Mouse (Mus musculus) ES-E14 (cell line): Measurements from ENCODE around the gene AL732309.1. TPM values are rescaled to one million over a fixed set of nuclear protein-coding genes. Genes with fewer than 3 reads are reported as not detected.

Source experiments
- DNase-seq: peaks from one replicate; pipeline ENCODE4 v3.0.0-alpha.2; 2013; ENCODE audit warnings: low read depth, low spot score
- H3K27ac ChIP-seq: 2 replicates; pipeline ENCODE4 v1.5.1; 2012; ENCODE audit warnings: low read depth, mild to moderate bottlenecking, low read length, moderate library complexity, mixed read lengths; ENCODE audit not compliant: poor library complexity, insufficient read depth, severe bottlenecking
- H3K36me3 ChIP-seq: 2 replicates; pipeline ENCODE4 v1.6.1; 2012; ENCODE audit warnings: mild to moderate bottlenecking, low read length, moderate library complexity, mixed read lengths; ENCODE audit not compliant: control insufficient read depth, poor library complexity, insufficient read depth, severe bottlenecking
- H3K4me1 ChIP-seq, 2 experiments: fragments of 150-350 bp in 1 of 2; sonication (generic) in 1 of 2; 2 replicates each; pipeline ENCODE4 v1.6.1; 2012; ENCODE audit warnings: low read length in 2 of 2, mild to moderate bottlenecking in 1 of 2, mixed read lengths in 1 of 2; ENCODE audit not compliant: control insufficient read depth in 2 of 2, insufficient read depth in 2 of 2, poor library complexity in 1 of 2
- H3K4me3 ChIP-seq, 2 experiments: fragments of 150-350 bp in 1 of 2; sonication (generic) in 1 of 2; 2 replicates each; pipeline ENCODE4 v1.5.1; 2012; ENCODE audit warnings: low read length in 2 of 2, low read depth in 1 of 2, mild to moderate bottlenecking in 1 of 2, mixed read lengths in 1 of 2; ENCODE audit not compliant: insufficient read depth in 1 of 2, poor library complexity in 1 of 2, severe bottlenecking in 1 of 2
- H3K9ac ChIP-seq: 2 replicates; pipeline ENCODE4 v1.6.1; 2012; ENCODE audit warnings: low read depth, mild to moderate bottlenecking, low read length, mixed read lengths; ENCODE audit not compliant: poor library complexity, insufficient read depth, severe bottlenecking
- H3K9me3 ChIP-seq: fragments of 150-350 bp; sonication (generic); 2 replicates; pipeline ENCODE4 v1.6.1; 2012; ENCODE audit warnings: low read depth, mild to moderate bottlenecking, low read length; ENCODE audit not compliant: control insufficient read depth, insufficient read depth
- CHD2 ChIP-seq: IDR thresholded peaks from 2 replicates; pipeline ENCODE4 v1.6.1; 2014; ENCODE audit warnings: mild to moderate bottlenecking, low read depth, low read length, inconsistent platforms
- HCFC1 ChIP-seq: IDR thresholded peaks from 2 replicates; pipeline ENCODE4 v1.6.1; 2012; ENCODE audit warnings: low read length, inconsistent platforms, borderline replicate concordance; ENCODE audit not compliant: insufficient read depth
- MAFK ChIP-seq: IDR thresholded peaks from 2 replicates; pipeline ENCODE4 v1.6.1; 2014; ENCODE audit warnings: mild to moderate bottlenecking, low read depth, low read length, inconsistent platforms; ENCODE audit not compliant: insufficient read depth
- ZC3H11A ChIP-seq: IDR thresholded peaks from 2 replicates; pipeline ENCODE4 v1.6.1; 2012; ENCODE audit warnings: low read depth, mild to moderate bottlenecking, inconsistent platforms, low read length, borderline replicate concordance
- ZNF384 ChIP-seq: IDR thresholded peaks from 2 replicates; pipeline ENCODE4 v1.6.1; 2012; ENCODE audit warnings: low read depth, low read length, inconsistent platforms
- in situ Hi-C, 2 experiments: fragments of 600-800 bp; cut with MboI; formaldehyde crosslinking; loops; one replicate each; pipeline ENCODE4 v1.15.1; 2025; ENCODE audit warnings: low sequenced_read_pairs in 2 of 2, inconsistent platforms in 1 of 2; ENCODE audit not compliant: unreplicated experiment in 2 of 2
- total RNA-seq: library from RNA; depleted of rRNA; stranded (reverse); fragments of 300-350 nt; gene quantifications from 2 replicates; pipeline ENCODE4 v1.2.3, GENCODE M21; 2012

Gene AL732309.1
- total RNA-seq, 1 experiment = 14.5 TPM

GRCm38 (mm10) chr2:25213266-25213865, 33.3 kb downstream of the AL732309.1 start:
- DNase-seq = no peak
- in situ Hi-C loops = no loop called here
- H3K36me3 ChIP-seq = 0 out of 2 replicates have a peak, but pooled peaks cover 2% of the 10 kb centered on the region
- H3K9me3 ChIP-seq = no peaks in the 10 kb centered on the region
- peak overlapping the region; percentile 19 to 59 for H3K4me3 ChIP-seq
- H3K27ac ChIP-seq = no peak overlapping the region
- TF ChIP-seq MAFK (no peak), HCFC1 (no peak), ZNF384 (no peak), ZC3H11A (no peak), CHD2 (no peak)
- H3K4me1 ChIP-seq = peaks cover 8 to 10% of the 10 kb centered on the region in 2 experiments; a peak in 2 of 4 replicates
- peak overlapping the region; percentile 55 for H3K9ac ChIP-seq

GRCm38 (mm10) chr2:25211121-25211670, 35.5 kb downstream of the AL732309.1 start, which contains the start of gene Nelfb:
Gene Nelfb, minus strand, starts transcription at chr2:25211489.
- TF ChIP-seq ZC3H11A (no peak), MAFK (no peak), HCFC1 (peak; percentile 87), CHD2 (no peak)
- Histone ChIP-seq H3K27ac (peak within 1 kb of the TSS; percentile 64; the same call in 1 of the 2 replicates), H3K36me3 (peaks cover 7% of the 10 kb centered on the region; the same call in 1 of the 2 replicates), H3K4me1 (peaks cover 8 to 10% of the 10 kb centered on the region in 2 experiments; a peak in 2 of 4 replicates), H3K9ac (peak within 1 kb of the TSS; percentile 97), H3K4me3 (peak within 1 kb of the TSS; percentile 93 to 99), H3K9me3 (no peaks in the 10 kb centered on the region)
- DNase-seq = peak; percentile 90
- in situ Hi-C loops = no loop called here

GRCm38 (mm10) chr2:25210686-25211085, 36.0 kb downstream of the AL732309.1 start:
- in situ Hi-C loops = no loop called here
- Histone ChIP-seq H3K4me3 (peak overlapping the region; percentile 93 to 99), H3K36me3 (peaks cover 12% of the 10 kb centered on the region), H3K27ac (no peak overlapping the region), H3K4me1 (peaks cover 8 to 10% of the 10 kb centered on the region in 2 experiments; a peak in 2 of 4 replicates), H3K9me3 (no peaks in the 10 kb centered on the region), H3K9ac (peak overlapping the region; percentile 97)
- no peak for DNase-seq
- TF ChIP-seq CHD2 (no peak), ZC3H11A (no peak), HCFC1 (no peak), MAFK (no peak), ZNF384 (no peak)

- no peak for DNase-seq
- Histone ChIP-seq H3K36me3 (peaks cover 38% of the 10 kb centered on the region), H3K27ac (no peak overlapping the region), H3K9me3 (no peaks in the 10 kb centered on the region), H3K9ac (no peak overlapping the region), H3K4me1 (peaks cover 0 to 6% of the 10 kb centered on the region in 2 experiments; a peak in 1 of 4 replicates), H3K4me3 (no peak overlapping the region)
- TF ChIP-seq CHD2 (no peak), ZNF384 (no peak), HCFC1 (no peak), MAFK (no peak), ZC3H11A (no peak)
- in situ Hi-C loops = no loop called here
Observed at GRCm38 (mm10) chr2:25207593-25207992, 39.1 kb downstream of the AL732309.1 start.
